15 mouse cellular contexts compared by ENCODE assay signal in the genomic region with DNA sequence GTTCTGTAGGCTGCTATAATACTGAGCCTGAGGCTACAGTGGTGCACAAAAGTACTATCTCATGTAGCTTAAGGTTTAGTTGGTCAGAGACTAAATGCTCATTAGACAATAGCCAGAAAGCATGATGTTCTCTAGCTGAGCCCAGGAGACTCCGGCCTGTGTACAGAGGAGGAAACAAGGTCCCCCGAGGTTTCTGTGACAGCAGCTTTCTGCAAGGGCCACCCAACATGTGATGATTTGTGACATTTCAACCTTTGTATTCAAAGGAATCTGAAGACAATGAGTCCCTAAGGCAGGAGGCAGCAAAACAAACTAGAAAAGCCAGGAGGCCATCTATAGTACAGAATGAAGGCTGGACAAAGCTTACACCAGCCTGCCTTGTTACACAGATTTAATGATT.
DNase-seq lines count a peak whose midpoint lies in the region; ATAC-seq and TF ChIP-seq lines count a peak whose summit lies in the region.
"Had no signal": no experiment of that assay in that cellular context is flagged by ENCODE, and none has a peak within 500 bp of the region (broad histone marks: within the 10 kb centered on the region; RNA-seq: fewer than 3 reads in every experiment).

No protein-coding gene starts in this region.

- H3K36me3 ChIP-seq in kidney, embryonic 14.5 days (ENCODE audit: control insufficient read depth, insufficient read depth, low read length) = no peaks in the 10 kb centered on the region
- no peaks in the 10 kb centered on the region for H3K36me3 ChIP-seq in lung, embryonic 14.5 days (ENCODE audit: insufficient read depth)
- H3K36me3 ChIP-seq in intestine, postnatal 0 days (ENCODE audit: control insufficient read depth, insufficient read depth) = no peaks in the 10 kb centered on the region
- H3K36me3 ChIP-seq: embryonic facial prominence, embryonic 12.5 days; forebrain, embryonic 10.5 days; liver, embryonic 13.5 days had no signal

- ATAC-seq in kidney, embryonic 14.5 days (ENCODE audit: low FRiP score, low TSS enrichment) = no peak
- ATAC-seq in lung, embryonic 14.5 days (ENCODE audit: insufficient read depth) = 0 out of 2 replicates have a peak, but pooled peaks have one; percentile 26
- no peak for ATAC-seq in intestine, postnatal 0 days
- ATAC-seq in erythroid progenitor cell, adult 5-6 weeks (replicated peaks; ENCODE audit: low FRiP score, poor library complexity, severe bottlenecking) = no peak
- ATAC-seq: hindbrain, embryonic 16.5 days had no signal

- peak; percentile 24 for DNase-seq in adrenal gland, adult 2 months
- DNase-seq in adrenal gland, postnatal 4 days (ENCODE audit: low spot score in 2 of 2) = no peak
- DNase-seq in kidney, adult 11 months = peak; percentile 37
- no peak for DNase-seq in lung, embryonic 14.5 days
- no peak for DNase-seq in lung, adult 2 months
- DNase-seq: cerebellum, postnatal 10 days; liver, embryonic 13.5 days had no signal

- 55% methylated on average over 2 of the region's 2 CpGs for WGBS in kidney, embryonic 14.5 days
- WGBS in lung, embryonic 14.5 days = 48% methylated on average over 2 of the region's 2 CpGs
- WGBS in lung, adult 2 months = 42% methylated on average over 2 of the region's 2 CpGs
- 52% methylated on average over 2 of the region's 2 CpGs for WGBS in intestine, postnatal 0 days

- H3K9me3 ChIP-seq in kidney, embryonic 14.5 days (ENCODE audit: control insufficient read depth, low read length) = no peaks in the 10 kb centered on the region
- no peaks in the 10 kb centered on the region for H3K9me3 ChIP-seq in lung, embryonic 14.5 days (ENCODE audit: low read depth, low read length)
- no peaks in the 10 kb centered on the region for H3K9me3 ChIP-seq in intestine, postnatal 0 days (ENCODE audit: control insufficient read depth)
- H3K9me3 ChIP-seq: embryonic facial prominence, embryonic 12.5 days; forebrain, embryonic 10.5 days; liver, embryonic 13.5 days had no signal

- no peak overlapping the region for H3K4me3 ChIP-seq in kidney, embryonic 14.5 days (ENCODE audit: low read length)
- no peak overlapping the region for H3K4me3 ChIP-seq in lung, embryonic 14.5 days (ENCODE audit: low read depth, low read length)
- H3K4me3 ChIP-seq in lung, adult 2 months (replicated peaks; ENCODE audit: extremely low read depth, low read depth, low read length) = no peak overlapping the region
- no peak overlapping the region for H3K4me3 ChIP-seq in intestine, postnatal 0 days (ENCODE audit: low read depth, low read length)
- H3K4me3 ChIP-seq: embryonic facial prominence, embryonic 12.5 days; forebrain, embryonic 10.5 days; liver, embryonic 13.5 days had no signal

- TF ChIP-seq CTCF in lung, embryonic 14.5 days (IDR thresholded peaks at IDR 0.05; ENCODE audit: low read depth) = no peak
- TF ChIP-seq CTCF in lung, adult 2 months (IDR thresholded peaks at IDR 0.05; ENCODE audit: insufficient read depth, low read length) = no peak
- no peak for TF ChIP-seq CTCF in intestine, postnatal 0 days (IDR thresholded peaks at IDR 0.05; ENCODE audit: low read depth)

- H3K4me1 ChIP-seq in kidney, embryonic 14.5 days (ENCODE audit: control insufficient read depth, insufficient read depth, low read length) = no peaks in the 10 kb centered on the region; the same call in 1 of the 2 replicates
- H3K4me1 ChIP-seq in lung, embryonic 14.5 days (ENCODE audit: insufficient read depth) = peaks cover 8% of the 10 kb centered on the region
- H3K4me1 ChIP-seq in lung, adult 2 months (ENCODE audit: control insufficient read depth, insufficient read depth, low read length) = peaks cover 8% of the 10 kb centered on the region
- 0 out of 2 replicates have a peak, but pooled peaks cover 2% of the 10 kb centered on the region for H3K4me1 ChIP-seq in intestine, postnatal 0 days (replicated peaks; ENCODE audit: control insufficient read depth, insufficient read depth, low read length)
- H3K4me1 ChIP-seq: embryonic facial prominence, embryonic 12.5 days had no signal

- no peak for TF ChIP-seq POLR2A in lung, adult 2 months (IDR thresholded peaks at IDR 0.05; ENCODE audit: borderline replicate concordance, extremely low read depth, low read depth, low read length)

- no peak overlapping the region for H3K9ac ChIP-seq in kidney, embryonic 14.5 days (ENCODE audit: low read depth, low read length)
- H3K9ac ChIP-seq in lung, embryonic 14.5 days = no peak overlapping the region
- no peak overlapping the region for H3K9ac ChIP-seq in intestine, postnatal 0 days (ENCODE audit: low read depth, low read length)
- H3K9ac ChIP-seq: embryonic facial prominence, embryonic 12.5 days; liver, embryonic 13.5 days had no signal

- H3K4me2 ChIP-seq in kidney, embryonic 14.5 days (replicated peaks; ENCODE audit: low read depth, low read length) = no peak overlapping the region
- no peak overlapping the region for H3K4me2 ChIP-seq in lung, embryonic 14.5 days
- no peak overlapping the region for H3K4me2 ChIP-seq in intestine, postnatal 0 days (replicated peaks; ENCODE audit: low read depth)
- H3K4me2 ChIP-seq: embryonic facial prominence, embryonic 12.5 days; liver, embryonic 13.5 days; midbrain, embryonic 11.5 days had no signal

- no peak overlapping the region for H3K27ac ChIP-seq in kidney, embryonic 14.5 days (ENCODE audit: low read depth, low read length)
- no peak overlapping the region for H3K27ac ChIP-seq in lung, embryonic 14.5 days (ENCODE audit: low read depth)
- H3K27ac ChIP-seq in intestine, postnatal 0 days (ENCODE audit: low read depth, low read length) = 0 out of 2 replicates have a peak overlapping the region, but pooled peaks have one; percentile 7
- H3K27ac ChIP-seq: embryonic facial prominence, embryonic 12.5 days; forebrain, embryonic 10.5 days; liver, embryonic 13.5 days had no signal

- no peaks in the 10 kb centered on the region for H3K27me3 ChIP-seq in kidney, embryonic 14.5 days (ENCODE audit: control insufficient read depth, insufficient read depth, low read length)
- no peaks in the 10 kb centered on the region for H3K27me3 ChIP-seq in lung, embryonic 14.5 days (ENCODE audit: insufficient read depth, low read length)
- no peaks in the 10 kb centered on the region for H3K27me3 ChIP-seq in intestine, postnatal 0 days (replicated peaks; ENCODE audit: control insufficient read depth, insufficient read depth, low read length)
- H3K27me3 ChIP-seq: CH12.LX; embryonic facial prominence, embryonic 12.5 days; liver, embryonic 13.5 days had no signal

Comparison
In these comparisons a context has a peak if more than half of its experiments do, and no peak if none do; other contexts are left out.
1. DNase-seq: peak in adrenal gland, adult 2 months (single experiment) and kidney, adult 11 months (single experiment); none in adrenal gland, postnatal 4 days (0 of 2), lung, embryonic 14.5 days (single experiment) and lung, adult 2 months (single experiment).